Mouse (Mus musculus): ENCODE data around the gene Abca3. TPM values are rescaled to one million over a fixed set of nuclear protein-coding genes. Genes with fewer than 3 reads are reported as not detected.

Abca3 gene
- polyA plus RNA-seq, 1 experiment: 32.6 TPM

- H3K27me3 ChIP-seq (ENCODE audit: control insufficient read depth, insufficient read depth, low read length): no peaks in the 10 kb centered on the region
- H3K27ac ChIP-seq (ENCODE audit: insufficient read depth, low read length): no peak overlapping the region
- H3K4me1 ChIP-seq (ENCODE audit: control insufficient read depth, insufficient read depth, insufficient read length): no peaks in the 10 kb centered on the region
- TF ChIP-seq POLR2A (IDR thresholded peaks at IDR 0.05; ENCODE audit: low read depth, low read length): no peak
- TF ChIP-seq CTCF (IDR thresholded peaks at IDR 0.05; ENCODE audit: extremely low read depth, insufficient read depth, insufficient read length, insufficient replicate concordance): no peak
- no peak for DNase-seq (ENCODE audit: low read depth in 1 of 2, low spot score in 2 of 2)
- 79% methylated on average over 2 of the region's 2 CpGs for WGBS
- no peak overlapping the region for H3K4me3 ChIP-seq (ENCODE audit: extremely low read depth, insufficient read depth, insufficient read length)
- H3K36me3 ChIP-seq (ENCODE audit: control insufficient read depth, insufficient read depth, low read length): peaks cover 6% of the 10 kb centered on the region; the same call in 1 of the 2 replicates
Measured at GRCm38 (mm10) chr17:24359903-24360302, 8.2 kb downstream of the Abca3 start.

- Histone ChIP-seq H3K27ac (ENCODE audit: insufficient read depth, low read length) (0 out of 2 replicates have a peak overlapping the region, but pooled peaks have one; percentile 22), H3K4me1 (ENCODE audit: control insufficient read depth, insufficient read depth, insufficient read length) (no peaks in the 10 kb centered on the region), H3K36me3 (ENCODE audit: control insufficient read depth, insufficient read depth, low read length) (peaks cover 10% of the 10 kb centered on the region)
Measured at GRCm38 (mm10) chr17:24360841-24361240, 9.1 kb downstream of the Abca3 start.

GRCm38 (mm10) chr17:24361291-24361690, 9.5 kb downstream of the Abca3 start:
- Histone ChIP-seq H3K27me3 (ENCODE audit: control insufficient read depth, insufficient read depth, low read length) (no peaks in the 10 kb centered on the region), H3K4me1 (ENCODE audit: control insufficient read depth, insufficient read depth, insufficient read length) (no peaks in the 10 kb centered on the region), H3K4me3 (ENCODE audit: extremely low read depth, insufficient read depth, insufficient read length) (no peak overlapping the region), H3K36me3 (ENCODE audit: control insufficient read depth, insufficient read depth, low read length) (peaks cover 11% of the 10 kb centered on the region), H3K27ac (ENCODE audit: insufficient read depth, low read length) (no peak overlapping the region)
- no peak for TF ChIP-seq CTCF (IDR thresholded peaks at IDR 0.05; ENCODE audit: extremely low read depth, insufficient read depth, insufficient read length, insufficient replicate concordance)
- TF ChIP-seq POLR2A (IDR thresholded peaks at IDR 0.05; ENCODE audit: low read depth, low read length): no peak
- WGBS: 84% methylated on average over 5 of the region's 5 CpGs
- DNase-seq (ENCODE audit: low read depth in 1 of 2, low spot score in 2 of 2): no peak

More at GRCm38 (mm10) chr17:24360841-24361240, 9.1 kb downstream of the Abca3 start:
- TF ChIP-seq POLR2A (IDR thresholded peaks at IDR 0.05; ENCODE audit: low read depth, low read length) (no peak), CTCF (IDR thresholded peaks at IDR 0.05; ENCODE audit: extremely low read depth, insufficient read depth, insufficient read length, insufficient replicate concordance) (no peak)
- Histone ChIP-seq H3K4me3 (ENCODE audit: extremely low read depth, insufficient read depth, insufficient read length) (no peak overlapping the region), H3K27me3 (ENCODE audit: control insufficient read depth, insufficient read depth, low read length) (no peaks in the 10 kb centered on the region)
- WGBS: 82% methylated on average over 8 of the region's 8 CpGs
- no peak for DNase-seq (ENCODE audit: low read depth in 1 of 2, low spot score in 2 of 2)

GRCm38 (mm10) chr17:24362527-24362926, 10.8 kb downstream of the Abca3 start:
- 90% methylated on average over 9 of the region's 9 CpGs for WGBS
- DNase-seq (ENCODE audit: low read depth in 1 of 2, low spot score in 2 of 2): no peak
- Histone ChIP-seq H3K4me3 (ENCODE audit: extremely low read depth, insufficient read depth, insufficient read length) (no peak overlapping the region), H3K27me3 (ENCODE audit: control insufficient read depth, insufficient read depth, low read length) (no peaks in the 10 kb centered on the region), H3K36me3 (ENCODE audit: control insufficient read depth, insufficient read depth, low read length) (peaks cover 18% of the 10 kb centered on the region), H3K4me1 (ENCODE audit: control insufficient read depth, insufficient read depth, insufficient read length) (no peaks in the 10 kb centered on the region), H3K27ac (ENCODE audit: insufficient read depth, low read length) (no peak overlapping the region)
- TF ChIP-seq CTCF (IDR thresholded peaks at IDR 0.05; ENCODE audit: extremely low read depth, insufficient read depth, insufficient read length, insufficient replicate concordance): no peak
- TF ChIP-seq POLR2A (IDR thresholded peaks at IDR 0.05; ENCODE audit: low read depth, low read length): no peak

GRCm38 (mm10) chr17:24364461-24364860, 12.7 kb downstream of the Abca3 start:
- Histone ChIP-seq H3K27me3 (ENCODE audit: control insufficient read depth, insufficient read depth, low read length) (no peaks in the 10 kb centered on the region), H3K4me1 (ENCODE audit: control insufficient read depth, insufficient read depth, insufficient read length) (no peaks in the 10 kb centered on the region), H3K36me3 (ENCODE audit: control insufficient read depth, insufficient read depth, low read length) (peaks cover 21% of the 10 kb centered on the region), H3K4me3 (ENCODE audit: extremely low read depth, insufficient read depth, insufficient read length) (no peak overlapping the region), H3K27ac (ENCODE audit: insufficient read depth, low read length) (no peak overlapping the region)
- WGBS: 96% methylated on average over 9 of the region's 9 CpGs
- no peak for DNase-seq (ENCODE audit: low read depth in 1 of 2, low spot score in 2 of 2)
- TF ChIP-seq CTCF (IDR thresholded peaks at IDR 0.05; ENCODE audit: extremely low read depth, insufficient read depth, insufficient read length, insufficient replicate concordance): no peak
- no peak for TF ChIP-seq POLR2A (IDR thresholded peaks at IDR 0.05; ENCODE audit: low read depth, low read length)

GRCm38 (mm10) chr17:24365863-24366262, 14.1 kb downstream of the Abca3 start:
- no peak overlapping the region for H3K27ac ChIP-seq (ENCODE audit: insufficient read depth, low read length)
- WGBS: 90% methylated on average over 13 of the region's 13 CpGs
- peaks cover 20% of the 10 kb centered on the region for H3K36me3 ChIP-seq (ENCODE audit: control insufficient read depth, insufficient read depth, low read length)

GRCm38 (mm10) chr17:24375094-24375712, 23.5 kb downstream of the Abca3 start:
- Histone ChIP-seq H3K4me1 (ENCODE audit: control insufficient read depth, insufficient read depth, insufficient read length) (no peaks in the 10 kb centered on the region), H3K4me3 (ENCODE audit: extremely low read depth, insufficient read depth, insufficient read length) (no peak overlapping the region), H3K27ac (ENCODE audit: insufficient read depth, low read length) (no peak overlapping the region), H3K27me3 (ENCODE audit: control insufficient read depth, insufficient read depth, low read length) (no peaks in the 10 kb centered on the region), H3K36me3 (ENCODE audit: control insufficient read depth, insufficient read depth, low read length) (peaks cover 31% of the 10 kb centered on the region)
- no peak for DNase-seq (ENCODE audit: low read depth in 1 of 2, low spot score in 2 of 2)
- WGBS: 84% methylated on average over 5 of the region's 5 CpGs
- TF ChIP-seq POLR2A (IDR thresholded peaks at IDR 0.05; ENCODE audit: low read depth, low read length) (no peak), CTCF (IDR thresholded peaks at IDR 0.05; ENCODE audit: extremely low read depth, insufficient read depth, insufficient read length, insufficient replicate concordance) (no peak)

More at GRCm38 (mm10) chr17:24365863-24366262, 14.1 kb downstream of the Abca3 start:
- no peak for DNase-seq (ENCODE audit: low read depth in 1 of 2, low spot score in 2 of 2)
- H3K4me3 ChIP-seq (ENCODE audit: extremely low read depth, insufficient read depth, insufficient read length): no peak overlapping the region
- H3K4me1 ChIP-seq (ENCODE audit: control insufficient read depth, insufficient read depth, insufficient read length): no peaks in the 10 kb centered on the region
- TF ChIP-seq POLR2A (IDR thresholded peaks at IDR 0.05; ENCODE audit: low read depth, low read length): no peak
- TF ChIP-seq CTCF (IDR thresholded peaks at IDR 0.05; ENCODE audit: extremely low read depth, insufficient read depth, insufficient read length, insufficient replicate concordance): no peak
- no peaks in the 10 kb centered on the region for H3K27me3 ChIP-seq (ENCODE audit: control insufficient read depth, insufficient read depth, low read length)
